Mouse (Mus musculus): ENCODE results near the gene Defb23.

The Defb23 gene

DNA sequence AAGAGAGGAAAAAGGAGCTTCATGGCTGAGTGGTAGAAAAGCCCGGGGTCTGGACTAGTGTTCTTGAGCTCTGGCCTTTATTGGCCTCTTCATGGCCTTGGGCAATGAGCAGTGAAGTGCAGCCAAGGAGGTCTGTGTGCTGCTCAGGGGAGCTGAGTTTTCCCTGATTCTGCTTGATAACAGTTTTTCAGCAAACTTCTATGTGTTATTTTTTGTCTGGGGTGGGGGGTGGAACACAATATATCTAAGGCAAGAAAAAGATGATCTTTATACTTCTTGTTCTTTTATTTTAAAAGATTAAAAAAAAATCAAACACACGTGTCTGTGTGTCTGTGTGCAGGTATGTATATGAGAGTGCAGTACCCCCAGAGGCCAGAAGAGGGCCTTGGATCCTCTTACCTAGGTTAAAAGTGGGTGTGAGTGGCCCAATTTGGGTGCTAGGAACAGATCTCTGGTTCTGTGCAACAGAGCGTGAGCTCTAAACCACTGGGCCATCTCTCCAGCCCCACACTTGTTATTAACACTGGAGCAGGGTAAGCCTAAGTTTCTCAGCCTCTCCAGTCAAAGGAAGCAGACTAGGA, at the start of gene Defb23:
TSS of gene Defb23 (minus strand) at position 51 of the 581 bp plus-strand sequence.
- in situ Hi-C loops (cut with MboI, MseI) = no loop called here

DNA sequence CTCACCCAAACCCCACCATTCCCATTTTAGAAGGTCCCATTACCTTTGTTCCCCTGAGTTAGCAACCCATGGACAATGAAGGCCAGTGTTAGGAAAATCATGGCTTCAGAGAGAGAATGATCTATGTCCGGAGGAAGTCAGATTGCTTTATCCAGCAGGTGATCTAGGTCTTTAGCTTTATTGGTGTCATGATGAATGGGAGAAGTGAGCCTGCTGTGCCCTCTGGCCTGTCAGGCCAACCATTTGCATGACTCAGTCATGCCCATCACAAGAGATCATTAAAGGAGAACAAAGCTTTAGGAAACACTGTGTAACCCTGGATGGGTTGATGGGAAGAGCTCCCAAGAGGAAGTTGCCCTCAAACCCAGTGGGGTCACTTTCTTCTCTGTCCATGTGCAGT, 47.2 kb upstream of the Defb23 start, which contains the start of gene Defb26:
TSS of gene Defb26 (minus strand) at position 101 of the 400 bp plus-strand sequence.
- in situ Hi-C loops (cut with MboI, MseI) = no loop called here

DNA sequence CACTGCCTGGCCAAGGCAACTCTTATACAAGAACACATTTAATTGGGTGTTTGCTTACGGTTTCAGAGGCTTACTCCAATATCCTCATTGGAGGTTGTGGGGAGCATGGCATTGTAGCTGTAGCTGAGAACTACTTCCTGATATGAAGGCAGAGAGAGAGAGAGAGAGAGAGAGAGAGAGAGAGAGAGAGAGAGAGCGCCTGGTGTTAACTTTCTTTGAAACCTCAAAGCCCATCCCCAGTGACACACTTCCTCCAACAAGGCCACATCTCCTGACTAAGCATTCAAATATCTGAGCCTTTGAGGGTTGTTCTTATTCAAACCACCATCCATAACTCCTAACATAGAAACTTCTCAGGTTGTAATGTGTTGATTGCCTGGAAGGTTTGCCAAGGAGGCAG, 39.5 kb upstream of the Defb23 start:
- in situ Hi-C loops (cut with MboI, MseI) = no loop called here

DNA sequence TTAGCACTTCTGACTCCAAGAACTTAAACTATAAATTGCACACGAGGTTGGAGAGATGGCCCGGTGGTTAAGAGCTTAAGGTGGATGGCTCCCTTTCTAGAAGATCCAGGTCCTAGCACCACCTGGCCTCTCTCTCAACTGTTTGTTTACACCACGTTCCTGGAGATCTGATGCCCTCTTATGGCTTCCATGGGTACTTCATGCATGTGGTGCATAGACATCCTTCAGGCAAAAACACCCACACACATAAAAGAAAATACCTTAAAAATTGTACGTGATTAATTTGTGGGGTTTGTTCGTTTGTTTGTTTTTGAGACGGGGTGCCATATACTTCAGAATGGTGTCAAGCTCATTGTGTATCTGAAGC, 36.4 kb upstream of the Defb23 start:
- in situ Hi-C loops (cut with MboI, MseI) = no loop called here

DNA sequence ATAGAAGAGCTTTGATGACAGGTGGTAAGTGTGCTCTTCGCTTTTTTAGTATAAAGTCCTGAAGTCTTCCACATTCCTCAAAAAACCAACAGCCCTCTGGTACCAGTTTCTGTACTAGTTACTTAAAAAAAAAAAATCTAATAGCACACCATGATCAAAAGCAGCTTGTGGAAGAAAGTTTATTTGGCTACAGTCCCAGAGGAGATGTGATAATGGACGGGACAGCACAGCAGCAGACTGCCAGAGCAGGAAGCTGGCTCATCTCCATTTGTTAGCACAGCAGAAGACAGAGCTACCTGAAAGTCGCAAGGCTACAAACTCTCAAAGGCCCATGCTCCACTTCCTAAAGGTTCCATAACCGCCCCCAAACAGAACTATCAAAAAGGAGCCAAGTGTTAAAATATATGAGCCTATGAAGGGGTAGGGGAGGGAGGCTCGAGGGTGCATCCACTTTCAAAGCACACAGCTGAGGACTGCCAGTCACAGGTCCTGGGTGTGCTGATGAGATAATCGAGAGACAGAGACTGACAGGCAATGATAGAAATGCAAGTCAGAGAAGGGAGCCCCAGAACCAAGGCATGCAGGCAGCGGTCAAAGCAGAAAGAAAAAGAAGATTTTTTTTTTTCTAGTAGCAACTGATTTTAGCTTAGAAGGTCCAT, 35.9 kb upstream of the Defb23 start:
- in situ Hi-C loops (cut with MboI, MseI) = no loop called here

DNA sequence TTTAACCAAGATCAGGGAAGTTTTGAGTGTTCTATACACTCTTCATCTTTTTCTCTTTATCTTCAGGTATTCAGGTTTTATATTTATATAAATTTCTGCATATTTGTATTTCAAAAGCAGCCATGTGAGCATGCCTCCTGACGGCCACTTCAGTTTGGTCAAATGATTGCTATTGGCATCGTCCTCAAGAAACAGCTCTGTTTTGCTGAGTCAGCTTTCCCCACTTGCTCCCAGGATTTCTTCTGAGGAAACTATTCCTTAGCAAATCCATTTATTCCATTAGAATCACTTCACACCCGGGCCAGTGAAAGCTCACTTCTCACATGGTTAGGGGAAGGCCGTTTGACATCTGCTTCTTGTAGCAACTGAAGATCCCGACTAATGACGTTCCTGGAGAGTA, 33.6 kb upstream of the Defb23 start:
- in situ Hi-C loops (cut with MboI, MseI) = no loop called here

DNA sequence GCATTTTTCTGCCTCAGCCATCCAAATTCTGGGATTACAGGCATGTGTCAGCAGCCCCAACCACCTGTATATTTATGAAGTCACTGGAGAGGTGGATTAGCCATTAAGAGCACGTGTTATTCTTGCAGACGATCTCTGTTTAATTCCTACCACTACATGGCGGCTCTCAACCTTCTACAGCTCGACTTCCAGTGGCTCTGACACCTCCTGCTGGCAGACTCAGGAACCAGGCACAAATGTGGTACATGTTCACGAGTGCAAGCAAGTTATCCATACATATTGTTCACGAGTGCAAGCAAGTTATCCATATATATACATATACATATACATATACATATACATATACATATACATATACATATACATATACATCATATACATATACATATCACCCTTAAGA, 28.7 kb upstream of the Defb23 start:
- in situ Hi-C loops (cut with MboI, MseI) = no loop called here

DNA sequence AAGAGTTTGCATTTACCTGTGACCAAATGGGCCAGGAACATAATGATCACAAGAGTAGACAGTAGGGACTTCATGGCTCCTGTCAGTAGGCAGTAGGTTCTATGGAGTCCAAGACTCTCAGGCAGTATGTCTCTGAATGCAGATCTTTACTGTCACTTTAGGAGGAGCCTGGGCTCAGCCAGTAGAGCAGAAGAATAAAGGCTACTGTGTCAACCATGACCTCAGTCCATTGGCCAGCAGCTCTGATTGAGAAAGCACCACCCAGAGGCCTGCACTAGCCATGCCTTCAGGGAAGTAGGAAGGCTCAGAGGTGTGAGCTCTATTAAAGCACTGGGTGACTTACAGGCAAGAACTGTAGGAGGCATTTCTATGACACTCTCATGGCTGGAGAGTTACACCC, 25.6 kb upstream of the Defb23 start, which contains the start of gene Defb22:
TSS of gene Defb22 (minus strand) at position 101 of the 400 bp plus-strand sequence.
- in situ Hi-C loops (cut with MboI, MseI) = no loop called here

DNA sequence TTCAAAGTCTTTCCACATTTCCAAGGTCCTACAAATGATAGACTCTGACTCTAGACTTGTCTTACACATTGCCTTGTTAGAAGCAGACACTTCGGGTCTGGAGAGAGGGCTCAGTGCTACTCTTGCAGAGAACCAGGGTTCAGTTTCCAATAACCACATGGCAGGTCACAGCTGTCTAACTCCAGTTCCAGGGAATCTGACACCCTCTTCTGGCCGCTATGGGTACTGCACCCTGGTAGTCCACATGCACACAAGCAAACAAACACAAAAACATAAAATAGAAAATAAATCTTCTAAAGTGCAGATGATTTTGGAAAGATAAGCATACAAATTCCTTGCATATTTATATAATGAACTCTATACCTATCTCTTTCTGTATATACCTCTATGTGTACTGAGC, 22.6 kb upstream of the Defb23 start:
- in situ Hi-C loops (cut with MboI, MseI) = no loop called here

DNA sequence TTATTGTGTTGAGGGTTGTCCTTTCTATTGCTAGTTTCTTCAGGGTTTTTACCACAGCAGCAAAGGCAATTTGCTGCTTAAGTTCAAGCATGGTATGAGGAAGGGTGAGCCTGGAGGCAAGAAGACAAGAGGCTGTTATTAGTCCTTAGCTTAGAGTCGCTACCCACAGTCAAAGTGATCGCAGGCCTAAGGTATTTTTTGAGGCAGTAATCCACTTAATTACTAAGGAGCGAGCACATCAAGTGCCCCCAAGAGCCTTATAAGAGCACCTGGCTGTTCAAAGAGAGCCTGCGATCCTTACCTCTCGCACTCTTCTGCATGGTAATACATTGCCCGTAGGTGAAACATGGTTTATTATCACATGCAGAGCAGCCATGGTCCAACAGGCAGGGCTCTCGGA, 17.3 kb upstream of the Defb23 start:
- in situ Hi-C loops (cut with MboI, MseI) = loop anchor here in 1 of 2 experiments (5.0 kb wide), 1 partner anchor 99 kb away; no protein-coding TSS in a partner anchor

DNA sequence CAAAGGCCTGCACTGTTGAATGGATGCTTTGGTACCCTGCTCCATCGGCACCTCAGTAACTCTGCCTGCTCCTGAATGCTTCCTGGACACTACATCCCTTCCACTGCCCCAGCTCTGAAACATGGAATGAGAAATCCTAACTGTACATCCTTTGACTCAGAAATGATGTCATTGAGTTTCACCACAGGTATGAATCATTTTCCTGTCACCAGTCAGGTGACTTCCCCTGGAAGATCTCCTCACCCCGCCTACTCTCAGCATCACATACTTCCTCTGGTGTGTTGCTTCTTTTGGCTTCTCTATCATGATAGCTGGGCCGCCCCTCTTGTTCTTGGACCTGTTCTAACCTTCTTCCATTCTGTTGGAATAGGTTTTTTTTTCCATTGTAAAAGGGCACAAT, 16.5 kb upstream of the Defb23 start:
- in situ Hi-C loops (cut with MboI, MseI) = loop anchor here in 1 of 2 experiments (5.0 kb wide), 1 partner anchor 99 kb away; no protein-coding TSS in a partner anchor

DNA sequence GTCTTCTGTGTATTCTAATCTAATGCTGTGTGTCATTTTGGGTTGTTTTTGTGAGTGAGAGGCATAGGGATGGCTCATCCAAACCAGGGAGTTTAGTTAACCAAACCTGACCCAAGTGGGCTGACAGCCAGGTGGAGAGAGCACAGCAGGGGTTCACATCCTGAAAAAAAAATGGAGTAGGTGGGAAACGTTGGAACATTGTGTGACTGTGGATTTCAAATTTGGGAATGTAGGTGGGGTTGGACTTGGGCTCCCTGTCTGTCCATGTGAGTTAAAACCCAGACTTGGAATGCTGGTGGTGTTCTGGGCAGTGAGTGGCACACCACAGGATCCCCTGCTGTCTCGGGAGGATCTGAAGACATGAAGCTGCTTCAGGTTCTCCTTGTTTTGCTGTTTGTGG, 12.3 kb upstream of the Defb23 start, which contains the start of gene Defb20:
TSS of gene Defb20 (plus strand) at position 301 of the 400 bp plus-strand sequence.
- in situ Hi-C loops (cut with MboI, MseI) = no loop called here

DNA sequence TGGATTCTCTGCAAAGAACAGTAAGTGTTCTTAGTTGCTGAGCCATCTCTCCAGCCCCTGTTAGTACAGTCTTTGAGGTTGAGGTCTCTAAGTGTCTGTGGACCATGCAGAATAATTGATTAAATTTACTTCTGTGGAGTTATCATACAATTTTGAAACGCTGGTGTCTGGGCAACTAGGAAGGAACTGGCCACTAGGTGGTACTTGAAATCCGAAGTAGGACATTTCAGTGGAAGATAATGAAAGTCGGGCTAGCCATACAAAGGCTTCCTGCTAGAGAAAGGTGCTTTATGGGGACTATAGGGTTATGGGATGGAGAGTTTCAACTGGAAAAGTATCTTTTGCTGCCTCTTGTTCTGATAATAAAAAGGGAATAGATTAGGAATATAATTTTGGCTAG, 8.0 kb upstream of the Defb23 start:
- in situ Hi-C loops (cut with MboI, MseI) = no loop called here

DNA sequence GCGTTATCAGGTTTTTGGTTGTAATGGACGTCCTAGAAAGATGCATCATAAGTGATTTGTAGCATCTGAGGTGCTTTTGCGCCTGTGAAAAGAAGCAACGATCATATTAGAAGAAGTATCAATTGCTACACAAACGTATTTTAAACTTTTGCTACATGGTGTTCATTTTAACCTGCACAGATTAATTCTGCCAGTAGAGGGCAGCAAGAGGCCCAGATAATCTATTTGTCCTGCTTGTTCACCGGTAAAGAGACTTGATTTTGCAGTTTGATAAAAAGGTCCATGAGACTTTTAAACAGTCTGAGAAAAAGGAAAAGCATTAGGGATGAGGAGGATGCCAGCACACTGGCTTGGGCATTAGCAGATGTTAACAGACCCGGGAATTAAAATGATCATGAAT, 6.6 kb upstream of the Defb23 start:
- in situ Hi-C loops (cut with MboI, MseI) = no loop called here

DNA sequence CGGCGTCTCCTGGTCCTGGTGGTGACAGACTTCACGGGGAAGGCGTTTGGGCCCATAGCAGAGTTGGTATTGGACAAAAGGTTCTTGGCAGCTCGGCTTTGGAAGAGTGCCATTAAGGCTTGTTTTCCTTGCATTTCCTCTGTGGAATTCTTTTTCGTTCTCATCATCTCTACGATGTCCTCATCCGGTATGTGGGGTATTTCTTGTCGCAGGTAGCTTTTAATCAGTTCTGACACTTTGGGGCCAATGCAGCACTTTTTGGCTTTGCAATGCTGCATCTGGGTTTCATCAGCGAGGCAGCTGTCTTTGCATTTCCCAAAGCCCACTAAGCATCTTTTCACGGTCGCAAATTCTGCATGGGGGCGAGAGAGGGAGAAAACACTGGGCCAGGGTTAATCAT, 5.2 kb downstream of the Defb23 start:
- in situ Hi-C loops (cut with MboI, MseI) = no loop called here

DNA sequence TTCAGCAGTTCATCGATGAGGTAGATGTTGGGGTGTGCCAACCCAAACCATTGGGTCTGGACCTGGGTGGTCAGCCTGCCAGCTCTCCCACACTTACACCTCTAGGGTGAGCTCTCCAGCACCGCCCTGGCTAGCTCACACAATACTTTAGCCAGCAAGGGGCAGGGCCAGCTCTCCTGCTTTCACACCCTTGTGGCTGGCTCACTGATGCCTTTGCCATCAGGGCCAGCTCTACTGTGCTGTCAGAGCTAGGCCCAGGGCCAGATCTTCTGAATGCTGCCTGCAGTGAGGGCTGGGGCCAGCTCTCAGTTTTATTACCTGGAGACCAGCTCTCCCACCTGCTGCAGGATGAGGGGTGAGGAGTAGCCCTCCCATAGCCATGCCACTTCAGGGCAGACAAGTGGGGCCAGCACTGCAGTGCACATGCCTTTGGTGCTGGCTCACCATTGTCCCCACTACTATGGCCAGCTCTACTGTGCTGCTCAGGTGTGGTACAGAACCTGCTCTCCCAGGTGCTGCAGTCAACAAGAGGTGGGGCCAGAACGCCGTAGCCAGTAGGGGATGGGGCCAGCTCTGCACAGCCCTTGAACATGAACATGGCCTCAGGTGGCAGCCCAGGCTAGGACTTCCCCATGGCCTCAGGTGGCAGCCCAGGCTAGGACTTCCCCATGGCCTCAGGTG, 12.2 kb downstream of the Defb23 start:
- in situ Hi-C loops (cut with MboI, MseI) = no loop called here

DNA sequence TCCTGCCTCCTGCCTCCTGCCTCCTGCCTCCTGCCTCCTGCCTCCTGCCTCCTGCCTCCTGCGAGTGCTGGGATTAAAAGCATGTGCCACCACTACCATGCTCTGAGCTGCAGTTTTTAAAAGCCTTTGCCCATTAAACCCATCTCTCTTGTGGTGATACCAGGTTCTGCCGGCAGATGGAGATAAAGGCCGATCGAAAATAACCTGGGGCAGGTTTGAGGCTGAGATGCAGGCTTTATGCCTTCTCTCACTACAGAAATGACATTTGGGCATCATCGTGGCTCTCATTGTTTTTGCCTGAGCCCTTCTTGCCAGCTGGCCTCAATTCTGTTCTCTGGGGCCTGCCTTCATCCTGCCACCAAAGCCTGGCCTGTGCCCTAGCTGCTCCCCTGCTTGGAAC, 14.2 kb downstream of the Defb23 start:
- in situ Hi-C loops (cut with MboI, MseI) = no loop called here

DNA sequence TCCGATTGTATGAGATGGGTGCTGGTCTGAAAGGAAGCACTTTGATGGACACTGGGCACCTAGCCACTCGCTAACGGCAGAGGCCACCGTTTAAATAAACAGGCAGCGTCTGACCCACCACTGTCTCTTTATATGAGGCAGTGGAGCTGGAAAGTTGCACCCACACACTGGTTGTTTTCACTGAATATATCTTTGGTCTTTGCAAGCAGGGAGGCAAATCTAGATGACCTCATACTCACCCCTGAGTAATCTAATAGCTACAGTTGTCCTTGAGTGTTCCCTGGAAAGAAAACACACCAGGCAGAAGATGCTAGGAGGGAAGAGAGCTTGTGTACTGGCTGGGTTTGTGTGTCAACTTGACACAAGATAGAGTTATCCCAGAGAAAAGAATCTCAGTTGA, 17.0 kb downstream of the Defb23 start:
- in situ Hi-C loops (cut with MboI, MseI) = loop anchor here in 1 of 2 experiments (5.0 kb wide), 1 partner anchor 55 kb away; no protein-coding TSS in a partner anchor

DNA sequence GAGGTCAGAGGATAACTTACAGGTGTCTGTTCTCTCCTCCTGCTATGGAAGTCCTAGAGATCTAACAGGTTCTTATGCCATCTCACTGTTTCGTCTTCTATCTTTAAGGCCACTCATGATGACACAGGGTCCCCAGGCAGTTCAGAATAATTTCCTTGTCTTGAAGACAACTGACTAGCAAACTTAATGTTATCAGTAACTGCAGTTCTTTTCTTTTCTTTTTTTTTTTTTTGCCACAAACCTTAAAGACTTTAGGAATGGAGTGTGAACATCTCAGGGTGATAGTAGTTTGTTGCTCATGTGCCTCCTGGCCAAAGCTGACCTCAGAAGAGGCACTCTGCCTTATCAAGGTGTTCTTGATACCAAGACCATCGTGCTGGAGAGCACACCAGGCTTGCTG, 17.8 kb downstream of the Defb23 start:
- in situ Hi-C loops (cut with MboI, MseI) = loop anchor here in 1 of 2 experiments (5.0 kb wide), 1 partner anchor 54 kb away; no protein-coding TSS in a partner anchor

DNA sequence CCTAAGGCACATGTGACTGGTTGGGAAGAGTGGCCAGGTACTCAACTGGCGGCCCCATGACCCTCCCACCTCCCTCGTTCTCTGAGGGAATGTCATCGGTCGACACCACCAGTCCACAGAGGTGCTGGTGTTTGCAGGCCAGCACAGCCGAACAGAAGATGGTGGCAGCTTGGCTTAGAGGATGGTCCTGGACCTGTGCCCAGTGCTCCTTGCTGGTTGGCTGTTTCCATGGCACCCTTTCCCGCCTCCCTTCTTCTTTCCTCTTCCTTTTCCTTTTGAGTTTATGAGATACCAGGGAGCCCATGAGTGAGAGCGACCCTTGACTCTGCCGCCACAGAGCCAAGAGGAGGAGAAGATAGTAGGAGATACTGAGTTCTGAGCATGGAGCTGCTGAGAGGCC, 21.1 kb downstream of the Defb23 start:
- in situ Hi-C loops (cut with MboI, MseI) = no loop called here

DNA sequence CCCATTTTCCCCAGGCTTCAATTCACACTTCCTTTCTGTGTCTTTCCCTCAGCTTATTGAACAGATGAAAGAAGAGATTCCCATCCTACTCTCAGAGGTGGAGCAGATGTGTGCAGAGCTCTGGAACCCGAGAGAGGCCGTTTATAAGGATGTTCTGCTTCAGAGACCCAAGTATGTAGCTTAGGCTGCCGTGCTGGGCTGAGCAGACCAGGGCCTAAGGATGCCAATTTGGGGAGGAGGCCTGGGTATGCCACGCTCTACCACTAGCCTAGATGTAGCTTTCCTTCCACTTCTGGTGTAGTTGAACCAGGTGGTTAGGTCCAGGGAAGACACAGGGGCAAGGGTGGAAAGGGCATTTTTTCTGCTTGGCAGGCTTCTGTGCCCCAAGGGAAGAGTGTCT, 22.1 kb downstream of the Defb23 start:
- in situ Hi-C loops (cut with MboI, MseI) = no loop called here

DNA sequence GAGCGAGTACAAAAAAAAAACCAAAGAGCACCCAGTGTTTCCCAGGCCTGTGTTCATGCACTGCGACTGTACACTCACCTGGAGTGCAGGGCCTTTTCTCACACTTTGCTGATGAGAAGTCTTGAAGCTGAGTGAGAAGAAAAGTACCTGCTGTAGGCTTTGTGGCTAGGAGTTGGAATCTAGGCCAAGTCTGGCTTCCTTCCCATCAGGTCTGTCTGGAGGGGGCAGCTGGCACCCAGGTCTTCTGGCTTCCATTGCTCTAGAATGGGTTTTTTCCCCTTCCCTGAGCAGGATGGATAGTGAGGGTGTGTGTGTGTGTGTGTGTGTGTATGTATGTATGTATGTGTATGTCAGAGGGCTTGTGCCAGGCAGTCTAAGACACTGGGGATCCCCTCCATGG, 24.6 kb downstream of the Defb23 start:
- in situ Hi-C loops (cut with MboI, MseI) = no loop called here

DNA sequence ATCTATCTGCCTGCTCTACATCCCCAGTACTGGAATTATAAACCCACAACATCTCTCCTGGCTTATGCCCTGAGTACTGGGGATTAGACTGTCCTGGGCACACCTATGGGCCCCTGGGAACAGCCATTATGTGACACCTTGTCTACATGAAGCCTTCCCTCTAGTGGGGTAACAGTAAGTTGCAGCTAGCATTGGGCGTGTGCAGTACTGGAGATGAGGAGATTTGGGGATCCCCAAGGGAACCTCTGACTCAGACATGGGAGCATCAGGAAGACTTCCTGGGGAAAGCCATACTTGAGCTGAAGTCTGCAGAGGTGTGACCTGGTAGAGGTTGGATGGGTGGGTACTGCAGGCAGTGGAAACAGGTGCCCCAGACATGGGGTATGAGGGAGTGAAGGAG, 25.5 kb downstream of the Defb23 start:
- in situ Hi-C loops (cut with MboI, MseI) = no loop called here

Measured in T-helper 17 cell (primary cell).